Mouse (Mus musculus): ENCODE data around the gene Plcl2.

DNA sequence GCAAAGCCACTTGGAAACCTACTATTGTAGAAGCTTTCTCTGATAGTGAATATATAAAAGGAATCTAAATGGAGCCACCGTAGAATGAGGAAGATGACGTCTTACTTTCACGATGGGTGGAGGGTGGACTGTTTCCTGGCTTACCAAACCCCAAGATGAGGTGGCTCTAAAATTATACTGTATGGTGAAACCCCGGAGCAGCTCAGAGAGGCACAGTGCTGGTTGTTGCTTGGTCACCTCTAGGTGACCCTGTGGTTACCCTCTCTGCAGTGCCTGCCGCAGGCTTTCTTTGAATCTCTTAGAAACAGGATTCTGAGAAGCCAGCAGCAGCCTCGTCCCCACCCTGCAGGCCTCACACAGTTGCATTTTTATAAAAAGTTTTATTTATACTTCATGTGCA lies 220.4 kb downstream of the Plcl2 start:
- TF ChIP-seq CTCF (IDR thresholded peaks at IDR 0.05; ENCODE audit: extremely low read depth, insufficient read length, insufficient replicate concordance, low read depth, low read length) (no peak), POLR2A (IDR thresholded peaks at IDR 0.05; ENCODE audit: low read depth, low read length) (no peak)

Measured in small intestine, adult 2 months (tissue).